Mouse (Mus musculus) E14TG2a.4 (cell line): ENCODE results near the gene Cisd3.
"Not testable (repeated sequence)": the region's sequence is repeated elsewhere in the genome, so short reads cannot be mapped to it uniquely, and the experiment has no call there.

Experiments used
- CTCF ChIP-seq: conservative IDR thresholded peaks from 2 replicates; pipeline ENCODE4 v1.5.1; 2014; ENCODE audit warnings: low read length
- POU5F1 ChIP-seq: IDR thresholded peaks from 2 replicates; pipeline ENCODE4 v1.6.1; 2014; ENCODE audit warnings: low read length, borderline replicate concordance

DNA sequence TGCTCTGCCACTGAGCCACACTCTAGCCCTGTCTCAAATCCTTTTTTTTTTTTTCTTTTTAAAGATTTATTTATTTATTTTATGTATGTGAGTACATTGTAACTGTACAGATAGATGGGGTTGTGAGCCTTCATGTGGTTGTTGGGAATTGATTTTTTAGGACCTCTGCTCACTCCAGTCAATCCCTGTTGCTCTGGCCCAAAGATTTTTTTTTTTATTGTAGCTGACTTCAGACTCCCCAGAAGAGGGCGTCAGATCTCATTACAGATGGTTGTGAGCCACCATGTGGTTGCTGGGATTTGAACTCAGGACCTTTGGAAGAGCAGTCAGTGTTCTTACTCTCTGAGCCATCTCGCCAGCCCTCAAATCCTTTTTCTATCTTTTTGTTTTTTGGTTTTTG is 24.4 kb downstream of the Cisd3 start:
- not testable (repeated sequence) for TF ChIP-seq CTCF, POU5F1
